Mouse (Mus musculus): Measurements from ENCODE around the gene Ttll12. TPM values are rescaled to one million over a fixed set of nuclear protein-coding genes. Genes with fewer than 3 reads are reported as not detected.

Gene Ttll12
- polyA plus RNA-seq, 1 experiment = 20.1 TPM

- no peak for DNase-seq (ENCODE audit: low read depth)
Observed at GRCm38 (mm10) chr15:83593702-83594512, 1.1 kb downstream of the Ttll12 start.

GRCm38 (mm10) chr15:83593189-83593585 lies 1.8 kb downstream of the Ttll12 start:
- no peak for DNase-seq (ENCODE audit: low read depth)

GRCm38 (mm10) chr15:83592260-83593188 lies 2.4 kb downstream of the Ttll12 start:
- no peak for DNase-seq (ENCODE audit: low read depth)

GRCm38 (mm10) chr15:83591758-83592157 lies 3.2 kb downstream of the Ttll12 start:
- no peak for DNase-seq (ENCODE audit: low read depth)

GRCm38 (mm10) chr15:83590841-83591240 lies 4.1 kb downstream of the Ttll12 start:
- no peak for DNase-seq (ENCODE audit: low read depth)

- DNase-seq (ENCODE audit: low read depth) = peak; percentile 92
Observed at GRCm38 (mm10) chr15:83584741-83585220, 10.2 kb downstream of the Ttll12 start.

GRCm38 (mm10) chr15:83583419-83584156 lies 11.4 kb downstream of the Ttll12 start:
- DNase-seq (ENCODE audit: low read depth) = no peak

GRCm38 (mm10) chr15:83582931-83583330 lies 12.0 kb downstream of the Ttll12 start:
- no peak for DNase-seq (ENCODE audit: low read depth)

- no peak for DNase-seq (ENCODE audit: low read depth)
Observed at GRCm38 (mm10) chr15:83576651-83577050, 18.3 kb downstream of the Ttll12 start.

GRCm38 (mm10) chr15:83575543-83575942 lies 19.4 kb downstream of the Ttll12 start:
- no peak for DNase-seq (ENCODE audit: low read depth)

GRCm38 (mm10) chr15:83574731-83575351 lies 20.1 kb downstream of the Ttll12 start:
- no peak for DNase-seq (ENCODE audit: low read depth)

- DNase-seq (ENCODE audit: low read depth) = no peak
Observed at GRCm38 (mm10) chr15:83573606-83574005, 21.4 kb downstream of the Ttll12 start.

- no peak for DNase-seq (ENCODE audit: low read depth)
Observed at GRCm38 (mm10) chr15:83572132-83572531, 22.8 kb downstream of the Ttll12 start.

- DNase-seq (ENCODE audit: low read depth) = no peak
Observed at GRCm38 (mm10) chr15:83571636-83572035, 23.3 kb downstream of the Ttll12 start.

GRCm38 (mm10) chr15:83570641-83571040 lies 24.3 kb downstream of the Ttll12 start:
- DNase-seq (ENCODE audit: low read depth) = no peak

- no peak for DNase-seq (ENCODE audit: low read depth)
Observed at GRCm38 (mm10) chr15:83569682-83570081, 25.3 kb downstream of the Ttll12 start.

GRCm38 (mm10) chr15:83568544-83568943 lies 26.4 kb downstream of the Ttll12 start:
- DNase-seq (ENCODE audit: low read depth) = no peak

- no peak for DNase-seq (ENCODE audit: low read depth)
Observed at GRCm38 (mm10) chr15:83567728-83568127, 27.2 kb downstream of the Ttll12 start.

GRCm38 (mm10) chr15:83566006-83566405 lies 29.0 kb downstream of the Ttll12 start:
- DNase-seq (ENCODE audit: low read depth) = no peak

- DNase-seq (ENCODE audit: low read depth) = no peak
Observed at GRCm38 (mm10) chr15:83565434-83565833, 29.5 kb downstream of the Ttll12 start.

All from gonadal fat pad, adult 2 months (tissue).